Mouse (Mus musculus) telencephalon, adult 2 months (tissue): ENCODE results near the gene A930033H14Rik.

Experiments used
- DNase-seq: peaks from one replicate; pipeline ENCODE4 v3.0.0-alpha.2; 2011; ENCODE audit warnings: low read depth, low spot score

Gene A930033H14Rik

GRCm38 (mm10) chr10:69237185-69237584 is 24.3 kb upstream of the A930033H14Rik start:
- DNase-seq: no peak

DNA sequence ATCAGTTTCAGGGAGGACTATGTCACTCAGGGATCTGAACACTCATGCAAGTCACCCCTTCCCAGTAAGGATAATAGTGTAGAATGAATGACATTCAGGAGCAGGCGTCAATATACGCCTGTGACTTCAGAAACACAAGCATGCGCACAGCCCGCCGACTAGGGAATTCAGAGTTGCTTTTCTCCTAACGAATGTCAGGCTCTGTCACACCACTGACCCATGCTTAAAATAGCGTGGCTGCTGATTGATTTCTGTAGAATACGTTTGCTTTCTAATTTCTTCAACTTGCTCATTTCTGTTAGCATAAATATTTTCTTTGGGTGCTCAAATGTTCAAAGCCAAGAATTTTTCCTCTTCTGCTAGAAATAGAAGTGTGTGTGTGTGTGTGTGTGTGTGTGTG is 13.1 kb upstream of the A930033H14Rik start:
- DNase-seq: no peak

GRCm38 (mm10) chr10:69225471-69225870 is 12.6 kb upstream of the A930033H14Rik start:
- no peak for DNase-seq

DNA sequence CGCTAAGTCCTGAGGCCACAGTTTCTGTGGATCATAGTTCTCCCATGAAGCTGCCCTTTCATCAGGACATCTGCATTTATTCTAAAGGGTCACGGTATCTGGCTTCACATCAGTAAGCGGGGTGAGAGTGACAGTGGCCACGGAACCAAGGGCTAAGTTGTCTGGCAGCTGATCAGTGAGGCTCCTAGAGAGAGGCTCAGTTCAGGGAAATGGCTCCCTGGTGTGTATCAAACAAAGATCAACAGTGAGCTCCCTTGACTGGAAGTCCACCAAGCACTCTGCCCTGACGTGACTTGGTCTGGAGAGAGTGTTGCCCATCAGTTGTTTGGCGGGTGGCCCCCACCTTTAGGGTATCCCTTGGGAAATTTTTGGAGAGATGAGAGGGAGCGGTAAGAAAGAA is 11.4 kb upstream of the A930033H14Rik start:
- DNase-seq: no peak

DNA sequence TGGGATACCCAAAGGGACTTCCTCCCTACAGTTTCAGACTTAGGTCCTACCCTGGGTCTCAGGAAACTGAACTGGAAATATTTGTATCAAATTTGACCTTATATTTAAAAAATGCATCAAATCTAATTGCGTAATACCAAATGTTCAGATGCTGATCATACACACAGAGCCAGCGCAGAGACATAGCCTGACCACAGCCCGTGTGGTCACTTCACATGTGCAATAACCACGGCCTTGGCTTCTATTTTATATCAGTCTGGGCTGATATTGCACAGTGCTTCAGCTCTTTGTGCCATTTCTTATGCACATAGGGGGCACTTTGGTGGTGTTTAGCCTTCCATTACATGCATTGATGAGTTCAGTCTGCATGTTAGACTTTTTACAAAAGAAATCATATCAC is 10.3 kb upstream of the A930033H14Rik start:
- DNase-seq: no peak

GRCm38 (mm10) chr10:69221955-69222354 is 9.1 kb upstream of the A930033H14Rik start:
- no peak for DNase-seq

DNA sequence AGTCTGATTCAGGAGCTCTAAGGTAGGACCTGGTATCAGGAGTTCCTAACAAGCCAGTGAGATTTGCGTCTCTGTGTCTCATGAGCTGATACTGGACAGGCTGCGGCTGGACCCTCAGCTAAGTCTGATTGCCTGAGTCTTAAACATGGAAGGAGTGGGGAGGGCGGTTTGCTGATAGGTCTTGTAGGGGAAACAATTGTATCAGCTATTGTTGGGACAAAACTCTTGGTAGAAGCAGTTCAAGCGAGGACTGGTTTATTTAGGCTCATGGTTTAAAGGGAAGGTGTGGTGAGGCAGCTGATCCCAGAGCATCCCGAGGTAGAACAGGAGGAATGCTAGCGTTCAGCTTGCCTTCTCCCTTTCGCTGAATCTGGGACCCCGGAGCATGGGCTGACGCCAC is 8.2 kb upstream of the A930033H14Rik start:
- DNase-seq: no peak

DNA sequence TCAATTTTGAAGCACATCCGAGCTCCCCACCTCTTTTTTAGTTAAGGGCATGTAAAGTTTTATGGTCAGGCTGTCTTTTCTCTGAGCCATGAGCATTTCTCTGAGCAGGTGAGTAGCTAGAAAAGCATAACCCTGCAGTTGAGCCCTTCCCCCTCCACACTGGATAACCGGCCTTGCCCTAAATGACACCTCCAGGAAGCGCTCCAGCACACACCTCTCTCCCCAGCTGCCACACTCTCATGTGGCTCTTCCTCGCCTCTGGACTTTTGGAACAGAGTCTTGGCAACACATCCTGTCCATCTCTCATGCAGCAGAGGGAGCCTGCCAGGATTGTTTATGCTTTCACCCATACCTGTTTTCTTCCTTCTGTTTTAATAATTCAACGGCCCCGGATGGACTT is 7.4 kb upstream of the A930033H14Rik start:
- DNase-seq: no peak

DNA sequence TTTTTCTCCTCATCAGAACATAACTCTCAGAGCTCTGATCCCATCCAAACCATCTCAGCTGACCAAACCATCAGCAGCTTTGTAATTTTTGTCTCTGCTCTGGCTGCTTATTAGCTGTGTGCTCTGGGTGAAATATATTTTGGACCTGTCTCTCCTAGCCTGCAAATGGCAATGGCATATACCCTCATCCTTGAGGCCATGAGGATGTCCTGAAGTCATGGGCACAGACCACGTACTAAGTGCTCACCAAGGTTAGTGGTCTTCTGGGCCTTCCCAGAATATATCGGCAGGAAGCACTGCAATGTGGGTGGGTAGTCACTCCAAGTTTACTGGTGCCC is 6.4 kb upstream of the A930033H14Rik start:
- DNase-seq: no peak

GRCm38 (mm10) chr10:69218458-69219288 is 5.8 kb upstream of the A930033H14Rik start:
- no peak for DNase-seq

DNA sequence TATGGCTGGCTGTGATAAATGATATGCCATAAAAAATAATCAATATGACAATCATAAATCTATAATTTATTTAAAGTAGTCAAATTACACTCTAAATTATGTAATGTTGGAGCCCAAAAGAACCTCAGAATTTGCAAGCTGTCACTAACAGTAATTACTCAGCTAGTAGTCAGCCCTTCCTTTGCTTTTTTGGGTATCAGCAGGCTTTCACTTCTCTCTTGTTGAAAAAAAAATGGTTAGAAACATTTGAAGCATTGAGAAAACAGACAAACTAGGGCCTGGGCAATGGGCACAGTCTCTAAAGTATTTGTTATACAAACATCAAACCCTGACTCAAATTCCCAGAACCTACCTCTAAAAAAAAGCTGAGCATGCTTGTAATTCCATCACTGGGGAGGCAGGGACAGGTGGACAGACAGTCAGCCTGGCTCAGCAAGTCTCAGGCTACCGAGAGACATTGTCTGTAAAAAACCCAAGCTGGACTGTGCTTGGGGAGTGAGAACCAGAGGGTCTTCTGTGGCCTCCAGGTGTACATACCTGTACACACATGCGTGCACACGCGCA is 4.3 kb upstream of the A930033H14Rik start:
- DNase-seq: no peak

DNA sequence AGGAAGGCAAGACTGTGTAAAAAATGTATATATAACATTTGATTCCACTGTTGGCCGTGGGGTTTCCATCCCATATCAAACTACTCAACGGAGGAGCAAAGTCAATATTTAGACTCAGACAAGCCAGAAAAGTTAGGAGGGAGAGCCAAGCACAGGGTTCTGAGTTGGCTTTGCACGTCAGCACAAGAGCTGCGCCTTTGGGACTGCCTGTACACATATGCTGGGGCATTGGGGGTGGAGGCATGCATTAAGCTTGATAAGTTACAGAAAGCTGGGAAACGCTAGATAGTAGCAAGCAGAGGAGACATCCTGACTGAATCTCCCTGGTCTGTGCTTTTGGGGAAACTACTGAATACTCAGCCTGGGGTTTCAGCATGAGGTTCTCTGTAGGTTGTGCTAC is 1.1 kb upstream of the A930033H14Rik start:
- no peak for DNase-seq

GRCm38 (mm10) chr10:69213451-69213877 is 566 bp upstream of the A930033H14Rik start:
- DNase-seq: no peak

GRCm38 (mm10) chr10:69211976-69212375 is 922 bp downstream of the A930033H14Rik start:
- peak; percentile 46 for DNase-seq

DNA sequence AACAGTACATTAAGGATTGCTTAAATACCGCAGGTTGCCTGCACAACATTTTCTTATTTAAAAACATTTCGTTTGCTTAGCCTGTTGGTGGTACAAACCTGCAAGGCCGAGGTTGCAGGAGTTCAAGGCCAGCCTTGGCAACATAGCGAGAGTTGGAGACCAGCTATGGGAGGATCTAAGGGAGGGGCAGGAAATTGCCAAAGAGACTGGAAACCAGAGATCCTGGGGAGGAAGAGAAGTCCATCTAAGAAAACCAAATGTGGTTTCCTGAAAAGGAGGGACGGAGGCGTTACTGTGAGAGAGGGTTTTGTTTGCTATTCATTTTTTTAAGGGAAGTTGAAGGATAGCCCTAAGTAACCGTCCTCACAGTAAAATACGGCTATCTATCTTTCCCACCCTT is 1.3 kb downstream of the A930033H14Rik start:
- no peak for DNase-seq

- no peak for DNase-seq
These were observed 2.2 kb downstream of the A930033H14Rik start for GRCm38 (mm10) chr10:69210659-69211058.

DNA sequence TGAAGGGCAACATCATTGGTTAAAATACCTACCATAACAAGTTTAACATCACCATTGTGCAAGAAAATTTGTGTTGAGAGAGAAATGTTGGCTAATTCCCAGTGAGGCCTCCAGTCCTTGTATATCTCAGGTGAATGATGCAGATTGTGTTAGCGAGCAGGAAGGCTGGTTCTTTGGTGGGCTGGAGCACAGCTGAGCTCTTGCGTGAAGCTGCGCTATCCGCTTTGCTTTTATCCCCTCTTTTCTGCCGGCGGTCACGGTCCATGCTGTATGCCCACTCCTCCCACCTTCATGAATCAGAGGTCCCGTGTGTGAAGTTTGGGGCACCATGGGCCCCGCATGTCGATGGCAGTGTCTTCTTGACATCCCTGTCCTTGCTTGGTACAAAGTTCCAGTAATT is 2.9 kb downstream of the A930033H14Rik start:
- DNase-seq: no peak

DNA sequence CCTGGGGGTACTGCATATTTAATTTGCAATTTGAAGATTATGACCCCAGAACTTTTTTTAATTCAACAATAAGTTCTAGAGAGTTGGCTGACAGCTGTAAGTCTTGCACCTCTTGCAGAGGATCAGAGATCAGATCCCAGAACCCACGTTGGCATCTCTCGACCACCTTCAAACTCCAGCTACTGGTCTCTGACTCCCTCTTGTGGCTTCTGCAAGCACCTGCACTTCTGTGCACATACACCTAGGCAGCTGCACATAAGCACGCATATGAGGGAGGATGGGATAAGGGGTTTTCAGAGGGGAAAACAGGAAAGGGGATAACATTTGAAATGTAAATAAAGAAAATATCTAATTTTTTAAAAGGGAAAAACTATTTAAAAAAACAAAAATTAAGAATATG is 4.2 kb downstream of the A930033H14Rik start:
- no peak for DNase-seq

DNA sequence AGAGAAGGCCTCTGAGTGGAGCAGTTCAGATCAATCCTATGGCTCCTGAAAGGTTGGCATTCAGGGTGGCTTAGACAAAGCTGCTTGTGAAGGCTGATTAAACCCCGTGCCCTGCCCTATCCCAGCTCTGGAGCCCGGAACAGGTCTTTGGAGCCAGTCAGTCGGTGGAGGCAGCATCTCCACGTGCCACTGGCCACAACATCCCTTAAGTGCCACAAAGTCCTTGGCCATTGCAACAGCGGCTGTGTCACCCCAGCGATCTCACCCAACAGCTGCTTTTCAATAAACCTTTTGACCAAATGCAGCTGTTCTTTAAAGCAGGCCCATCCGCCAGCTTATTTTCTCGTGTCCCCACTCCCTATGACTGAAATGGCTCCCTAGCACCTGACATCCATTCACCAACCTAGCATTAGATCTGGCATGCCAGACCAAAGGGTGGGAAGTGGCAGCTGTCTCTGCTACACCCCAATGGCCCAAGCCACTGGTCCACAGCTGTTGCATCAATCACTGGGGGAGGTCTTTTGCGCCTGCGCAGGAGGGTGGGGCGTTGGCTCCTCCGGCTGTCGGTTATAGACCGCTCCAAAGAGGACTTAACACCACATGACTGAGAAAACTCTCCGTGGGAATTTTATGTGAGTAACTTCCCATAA is 4.8 kb downstream of the A930033H14Rik start:
- no peak for DNase-seq

GRCm38 (mm10) chr10:69207481-69207880 is 5.4 kb downstream of the A930033H14Rik start:
- no peak for DNase-seq

DNA sequence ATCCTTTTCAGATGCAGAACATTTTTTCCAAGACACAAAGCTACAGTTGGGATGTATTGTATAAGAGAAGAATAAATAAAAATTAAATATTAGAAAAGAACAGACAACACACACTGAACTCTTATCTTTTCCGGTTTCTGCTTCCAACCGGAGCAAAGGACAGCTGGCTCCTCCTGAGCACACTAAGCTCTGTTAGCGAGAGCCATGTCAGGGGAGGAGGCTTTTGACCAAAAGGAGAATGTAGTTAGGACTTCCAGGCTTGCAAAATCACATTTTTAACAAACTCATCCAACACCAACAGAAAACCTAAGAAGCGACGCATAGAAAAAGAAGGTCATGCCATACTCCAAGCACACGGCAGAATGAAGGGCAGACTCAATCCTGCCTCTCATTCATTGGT is 6.8 kb downstream of the A930033H14Rik start:
- no peak for DNase-seq

DNA sequence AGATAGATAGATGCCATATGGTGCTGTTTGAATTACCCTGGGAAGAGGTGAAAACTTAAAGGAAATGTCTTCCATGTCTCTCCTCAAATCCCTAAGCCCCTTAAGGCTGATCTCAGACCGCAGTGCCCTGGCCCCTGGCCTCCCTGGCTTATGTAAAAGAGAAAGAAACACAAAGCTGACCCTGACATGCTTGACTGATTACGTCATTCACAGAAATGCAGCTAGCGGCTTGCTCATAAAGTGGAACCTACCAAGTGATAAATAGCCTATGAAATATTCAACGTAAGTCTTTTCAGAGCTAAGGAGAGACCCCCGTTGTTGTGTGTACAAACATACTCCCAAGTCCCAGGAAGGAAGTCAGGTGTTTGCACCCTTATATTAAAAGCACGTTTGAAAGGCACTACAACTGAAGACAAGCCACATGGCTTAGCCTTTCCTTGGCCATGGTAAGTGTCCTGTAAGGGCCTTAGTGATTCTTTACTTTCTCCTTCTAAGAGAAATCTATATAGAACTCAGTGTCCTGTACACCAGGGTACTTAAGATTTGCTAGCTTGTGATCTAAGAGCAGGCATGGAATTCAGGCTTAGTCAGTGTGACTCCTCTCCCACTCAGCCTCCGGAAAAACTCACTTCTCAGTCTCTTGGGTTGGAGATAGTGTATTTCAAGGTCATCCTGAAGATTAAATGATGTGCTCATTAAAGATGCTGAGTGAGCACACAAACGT is 8.1 kb downstream of the A930033H14Rik start:
- DNase-seq: no peak
